Mouse (Mus musculus) lung, embryonic 14.5 days (tissue): Measurements from ENCODE around the gene Plk3. TPM values are rescaled to one million over a fixed set of nuclear protein-coding genes. Genes with fewer than 3 reads are reported as not detected.
A peak's percentile ranks its signal among the peaks of the same experiment; 100 is the strongest.

Experiments used
- ATAC-seq: fragments of 200-750 bp; cut with Nextera tagmentation; 2 replicates; pipeline ENCODE4 v1.8.0; 2017; ENCODE audit warnings: mild to moderate bottlenecking, moderate TSS enrichment, moderate library complexity; ENCODE audit not compliant: insufficient read depth
- DNase-seq: peaks from one replicate; pipeline ENCODE4 v3.0.0-alpha.2; 2015
- H3K27ac ChIP-seq: fragments of 300-500 bp; sonication (generic); 2 replicates; pipeline ENCODE4 v1.5.1; 2014; ENCODE audit warnings: low read depth, mild to moderate bottlenecking, moderate library complexity
- H3K27me3 ChIP-seq: fragments of 300-500 bp; sonication (generic); 2 replicates; pipeline ENCODE4 v1.6.1; 2014; ENCODE audit warnings: low read length, control low read depth; ENCODE audit not compliant: insufficient read depth
- H3K36me3 ChIP-seq: fragments of 300-500 bp; sonication (generic); 2 replicates; pipeline ENCODE4 v1.6.1; 2014; ENCODE audit warnings: control low read depth; ENCODE audit not compliant: insufficient read depth
- H3K4me1 ChIP-seq: fragments of 300-500 bp; sonication (generic); 2 replicates; pipeline ENCODE4 v1.6.1; 2014; ENCODE audit warnings: antibody characterized with exemption, control low read depth; ENCODE audit not compliant: insufficient read depth
- H3K4me2 ChIP-seq: fragments of 300-500 bp; sonication (generic); 2 replicates; pipeline ENCODE4 v1.6.1; 2014; ENCODE audit warnings: mild to moderate bottlenecking
- H3K4me3 ChIP-seq: fragments of 300-500 bp; sonication (generic); 2 replicates; pipeline ENCODE4 v1.5.1; 2014; ENCODE audit warnings: low read depth, low read length
- H3K9ac ChIP-seq: fragments of 300-500 bp; sonication (generic); 2 replicates; pipeline ENCODE4 v1.6.1; 2014
- H3K9me3 ChIP-seq: fragments of 300-500 bp; sonication (generic); 2 replicates; pipeline ENCODE4 v1.6.1; 2016; ENCODE audit warnings: low read depth, low read length, control low read depth
- CTCF ChIP-seq: IDR thresholded peaks from 2 replicates; pipeline ENCODE4 v1.5.1; 2016; ENCODE audit warnings: antibody characterized with exemption, low read depth
- WGBS: fragments of 180-500 bp; shearing (Covaris S2); extraction: QIAGEN DNeasy Blood & Tissue Kit; methylation state at CpG from one replicate; pipeline ENCODE4 v1.1.7; 2014; 5-methylcytosine and 5-hydroxymethylcytosine counted together
- polyA plus RNA-seq: library from polyadenylated mRNA; unstranded; fragments of >200 nt; fragmentation: Nextera tagmentation; extraction: Ambion mirVana; gene quantifications from 2 replicates; pipeline ENCODE4 v1.2.1, GENCODE M21; 2014

Plk3 gene
- polyA plus RNA-seq, 1 experiment from 2014 or later, result 5.1 TPM

DNA sequence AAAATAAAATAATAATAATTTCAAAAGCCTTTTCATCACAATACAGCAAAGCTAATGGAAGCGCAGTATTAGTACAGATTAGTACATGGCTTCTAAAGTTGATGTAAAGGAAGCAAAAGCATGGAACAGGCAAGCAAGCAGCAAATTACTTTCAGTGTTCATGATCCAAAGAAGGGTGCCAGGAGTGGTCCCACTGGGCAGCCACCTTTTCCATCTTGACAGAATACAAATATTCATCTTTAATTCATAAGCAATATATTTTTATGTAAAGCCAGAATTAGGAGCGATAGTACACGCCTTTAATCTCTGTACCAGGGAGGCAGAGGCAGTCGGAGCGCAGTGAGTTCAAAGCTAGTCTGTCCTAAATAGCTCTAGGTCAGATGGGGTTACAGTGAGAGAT lies 14.1 kb downstream of the Plk3 start:
- peak overlapping the region; percentile 72 for H3K4me3 ChIP-seq
- ATAC-seq (no peak), DNase-seq (no peak)
- peaks cover 12% of the 10 kb centered on the region for H3K36me3 ChIP-seq
- H3K9me3 ChIP-seq, result no peaks in the 10 kb centered on the region
- H3K27ac ChIP-seq, result peak overlapping the region; percentile 96
- no peak for TF ChIP-seq CTCF
- peaks cover 3% of the 10 kb centered on the region for H3K4me1 ChIP-seq
- peak overlapping the region; percentile 100 for H3K4me2 ChIP-seq
- 64% methylated on average over 5 of the region's 5 CpGs for WGBS
- H3K27me3 ChIP-seq, result no peaks in the 10 kb centered on the region
- H3K9ac ChIP-seq, result peak overlapping the region; percentile 70

DNA sequence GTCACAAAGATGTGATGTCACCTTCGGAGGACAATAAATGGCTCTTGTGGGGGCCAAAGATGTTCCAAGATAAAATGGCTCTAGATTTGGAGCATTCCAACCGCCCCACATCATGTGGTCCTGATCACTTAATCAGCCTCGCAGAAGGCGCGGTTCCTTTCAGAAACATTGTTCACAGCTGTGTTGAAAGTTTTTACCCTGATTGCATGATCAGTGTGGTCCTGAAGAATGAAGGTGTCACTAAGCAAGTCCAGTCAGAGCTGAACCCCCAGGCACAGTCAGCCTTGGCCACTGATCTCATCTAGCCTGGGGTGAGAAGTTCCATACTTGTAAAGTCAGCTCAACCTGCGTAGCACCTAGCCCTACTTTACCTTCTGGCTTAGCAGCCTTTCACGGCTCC lies 15.8 kb downstream of the Plk3 start:
- no peak overlapping the region for H3K4me3 ChIP-seq
- H3K9ac ChIP-seq, result no peak overlapping the region
- H3K36me3 ChIP-seq, result peaks cover 28% of the 10 kb centered on the region
- no peak for TF ChIP-seq CTCF
- H3K4me1 ChIP-seq, result no peaks in the 10 kb centered on the region; the same call in 1 of the 2 replicates
- H3K9me3 ChIP-seq, result no peaks in the 10 kb centered on the region
- H3K27ac ChIP-seq, result no peak overlapping the region
- H3K4me2 ChIP-seq, result no peak overlapping the region
- DNase-seq, result no peak
- 91% methylated on average over 7 of the region's 7 CpGs for WGBS
- no peaks in the 10 kb centered on the region for H3K27me3 ChIP-seq
- ATAC-seq, result no peak

DNA sequence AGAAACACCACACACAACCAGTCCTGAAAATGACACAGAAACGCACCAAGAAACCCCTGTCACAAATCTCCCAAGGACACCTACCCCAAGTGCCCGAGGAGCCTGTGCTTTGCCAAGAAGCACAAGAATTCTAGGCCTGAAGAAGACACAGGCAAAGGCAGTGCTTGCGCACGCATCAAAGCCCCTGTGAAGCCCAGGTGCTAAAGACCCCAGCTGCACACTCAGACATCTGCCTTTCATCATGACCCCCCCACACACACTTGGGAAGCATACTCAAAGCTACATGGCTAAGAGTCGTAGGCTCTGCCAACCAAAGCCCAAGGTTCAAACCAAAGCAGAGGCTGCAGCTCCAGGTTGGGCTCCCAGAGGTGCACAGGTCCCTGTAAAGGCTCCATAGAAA lies 18.2 kb downstream of the Plk3 start:
- Histone ChIP-seq H3K9ac (no peak overlapping the region), H3K27ac (no peak overlapping the region), H3K27me3 (no peaks in the 10 kb centered on the region), H3K36me3 (peaks cover 51% of the 10 kb centered on the region), H3K4me1 (no peaks in the 10 kb centered on the region; the same call in 1 of the 2 replicates), H3K4me3 (no peak overlapping the region), H3K9me3 (no peaks in the 10 kb centered on the region), H3K4me2 (no peak overlapping the region)
- TF ChIP-seq CTCF, result no peak
- WGBS, result 85% methylated on average over 5 of the region's 5 CpGs
- DNase-seq (no peak), ATAC-seq (no peak)

DNA sequence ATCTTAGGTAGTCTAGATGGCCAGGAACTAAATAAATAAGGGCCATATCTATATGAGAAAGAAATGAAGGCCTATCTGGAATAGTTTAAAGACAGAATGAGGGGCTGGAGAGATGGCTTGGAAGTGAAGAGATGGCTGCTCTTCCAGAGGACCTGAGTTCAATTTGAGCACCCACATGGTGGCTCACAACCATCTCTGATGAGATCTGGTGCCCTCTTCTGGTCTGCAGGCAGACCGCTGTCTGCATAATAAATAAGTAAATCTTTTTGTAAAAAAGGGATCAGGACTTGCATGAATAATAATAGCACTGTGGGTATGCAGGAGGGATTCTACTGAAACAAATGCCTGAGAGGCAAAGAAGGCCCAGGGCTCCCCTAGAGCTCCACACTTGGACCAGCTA lies 20.5 kb downstream of the Plk3 start:
- H3K4me1 ChIP-seq, result no peaks in the 10 kb centered on the region
- TF ChIP-seq CTCF, result 0 out of 2 replicates have a peak, but pooled peaks have one; percentile 6
- no peak overlapping the region for H3K4me2 ChIP-seq
- no peak overlapping the region for H3K4me3 ChIP-seq
- DNase-seq (no peak), ATAC-seq (no peak)
- no peaks in the 10 kb centered on the region for H3K27me3 ChIP-seq
- H3K36me3 ChIP-seq, result peaks cover 74% of the 10 kb centered on the region
- no peak overlapping the region for H3K27ac ChIP-seq
- H3K9ac ChIP-seq, result no peak overlapping the region
- no peaks in the 10 kb centered on the region for H3K9me3 ChIP-seq
- WGBS, result 92% methylated on average over 1 of the region's 1 CpGs

DNA sequence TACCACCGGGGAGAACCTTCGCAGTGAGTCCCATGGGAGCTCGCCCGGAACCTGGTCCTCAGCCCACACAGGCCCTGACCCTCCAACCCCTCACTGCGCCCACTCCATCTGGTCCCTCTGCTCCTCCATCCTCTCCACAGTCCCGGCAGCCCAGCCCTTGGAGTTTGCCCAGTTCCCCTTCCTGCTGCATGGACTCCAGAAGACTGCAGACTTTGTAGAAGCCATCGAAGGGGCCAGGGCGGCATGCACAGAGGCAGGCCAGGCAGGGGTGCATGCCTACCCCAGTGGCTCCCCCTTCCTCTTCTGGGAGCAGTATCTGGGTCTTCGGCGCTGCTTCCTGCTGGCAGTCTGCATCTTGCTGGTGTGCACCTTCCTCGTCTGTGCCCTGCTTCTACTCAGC lies 22.8 kb downstream of the Plk3 start:
- Histone ChIP-seq H3K4me2 (no peak overlapping the region), H3K9ac (no peak overlapping the region), H3K9me3 (no peaks in the 10 kb centered on the region), H3K4me1 (no peaks in the 10 kb centered on the region), H3K27ac (no peak overlapping the region), H3K27me3 (no peaks in the 10 kb centered on the region), H3K4me3 (no peak overlapping the region), H3K36me3 (peaks cover 95% of the 10 kb centered on the region)
- no peak for TF ChIP-seq CTCF
- DNase-seq (no peak), ATAC-seq (no peak)
- WGBS, result 92% methylated on average over 11 of the region's 11 CpGs

DNA sequence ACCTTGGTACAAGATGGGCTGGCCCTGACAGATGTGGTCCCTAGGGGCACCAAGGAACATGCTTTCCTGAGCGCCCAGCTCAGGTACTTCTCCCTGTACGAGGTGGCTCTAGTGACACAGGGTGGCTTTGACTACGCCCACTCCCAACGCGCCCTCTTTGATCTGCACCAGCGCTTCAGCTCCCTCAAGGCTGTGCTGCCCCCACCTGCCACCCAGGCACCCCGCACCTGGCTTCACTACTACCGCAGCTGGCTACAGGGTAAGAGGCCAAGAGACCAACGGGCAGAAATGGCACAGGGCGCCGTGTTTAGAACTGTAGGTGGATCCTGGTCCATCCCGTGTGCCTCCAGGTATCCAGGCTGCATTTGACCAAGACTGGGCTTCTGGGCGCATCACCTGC lies 23.5 kb downstream of the Plk3 start:
- H3K4me2 ChIP-seq, result no peak overlapping the region
- no peak overlapping the region for H3K4me3 ChIP-seq
- H3K9me3 ChIP-seq, result no peaks in the 10 kb centered on the region
- no peak for TF ChIP-seq CTCF
- H3K9ac ChIP-seq, result no peak overlapping the region
- peaks cover 93% of the 10 kb centered on the region for H3K36me3 ChIP-seq
- no peaks in the 10 kb centered on the region for H3K4me1 ChIP-seq
- no peaks in the 10 kb centered on the region for H3K27me3 ChIP-seq
- DNase-seq (no peak), ATAC-seq (no peak)
- no peak overlapping the region for H3K27ac ChIP-seq
- 86% methylated on average over 13 of the region's 13 CpGs for WGBS

DNA sequence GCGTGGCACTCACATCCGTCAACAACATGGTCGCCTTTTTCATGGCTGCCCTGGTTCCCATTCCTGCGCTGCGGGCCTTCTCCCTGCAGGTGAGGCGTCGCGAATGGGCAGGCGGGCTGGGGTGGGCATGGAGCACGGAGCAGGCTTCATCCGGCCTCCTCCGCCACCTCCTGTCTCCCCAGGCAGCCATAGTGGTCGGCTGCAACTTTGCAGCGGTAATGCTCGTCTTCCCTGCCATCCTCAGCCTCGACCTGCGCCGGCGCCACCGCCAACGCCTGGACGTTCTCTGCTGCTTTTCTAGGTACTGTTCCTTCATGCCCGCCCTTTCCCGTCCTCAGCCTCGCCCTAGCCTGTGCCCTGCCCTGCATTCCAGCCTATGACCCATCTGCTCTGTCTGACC lies 24.4 kb downstream of the Plk3 start:
- peaks cover 92% of the 10 kb centered on the region for H3K36me3 ChIP-seq
- no peak for TF ChIP-seq CTCF
- no peaks in the 10 kb centered on the region for H3K27me3 ChIP-seq
- DNase-seq (no peak), ATAC-seq (no peak)
- H3K27ac ChIP-seq, result no peak overlapping the region
- H3K4me1 ChIP-seq, result no peaks in the 10 kb centered on the region
- no peaks in the 10 kb centered on the region for H3K9me3 ChIP-seq
- H3K9ac ChIP-seq, result no peak overlapping the region
- WGBS, result 93% methylated on average over 25 of the region's 25 CpGs
- no peak overlapping the region for H3K4me3 ChIP-seq
- H3K4me2 ChIP-seq, result no peak overlapping the region

DNA sequence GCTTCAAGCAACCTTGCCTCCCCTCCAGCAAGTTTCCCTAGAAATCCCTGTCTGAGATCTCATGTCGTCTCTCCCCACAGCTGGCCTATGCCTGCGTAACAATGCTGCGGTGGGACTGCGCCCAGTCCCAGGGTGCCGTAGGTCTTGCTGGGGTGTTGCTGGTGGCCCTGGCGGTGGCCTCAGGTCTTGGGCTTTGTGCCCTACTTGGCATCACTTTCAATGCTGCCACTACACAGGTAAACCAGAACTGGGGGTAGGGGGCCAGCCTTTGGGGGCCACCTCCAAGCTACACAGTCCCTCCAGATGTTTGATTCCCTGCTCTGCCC lies 25.3 kb downstream of the Plk3 start:
- H3K4me3 ChIP-seq, result no peak overlapping the region
- no peak overlapping the region for H3K27ac ChIP-seq
- DNase-seq (no peak), ATAC-seq (no peak)
- H3K36me3 ChIP-seq, result peaks cover 83% of the 10 kb centered on the region
- WGBS, result 98% methylated on average over 6 of the region's 6 CpGs
- TF ChIP-seq CTCF, result no peak
- H3K4me1 ChIP-seq, result no peaks in the 10 kb centered on the region
- no peak overlapping the region for H3K4me2 ChIP-seq
- H3K27me3 ChIP-seq, result no peaks in the 10 kb centered on the region
- H3K9ac ChIP-seq, result no peak overlapping the region
- no peaks in the 10 kb centered on the region for H3K9me3 ChIP-seq
